Mouse (Mus musculus) heart, embryonic 10.5 days (tissue): Measurements from ENCODE around the gene Csmd2. TPM values are rescaled to one million over a fixed set of nuclear protein-coding genes. Genes with fewer than 3 reads are reported as not detected.

ENCODE experiments used
- DNase-seq: peaks from one replicate; pipeline ENCODE4 v3.0.0-alpha.2; 2017; ENCODE audit warnings: low spot score
- H3K27ac ChIP-seq: fragments of 300-500 bp; sonication (generic); 2 replicates; pipeline ENCODE4 v1.5.1; 2016; ENCODE audit warnings: mild to moderate bottlenecking
- H3K27me3 ChIP-seq: fragments of 300-500 bp; sonication (generic); 2 replicates; pipeline ENCODE4 v1.6.1; 2016; ENCODE audit warnings: mild to moderate bottlenecking; ENCODE audit not compliant: poor library complexity, insufficient read depth, severe bottlenecking
- H3K36me3 ChIP-seq: fragments of 300-500 bp; sonication (generic); 2 replicates; pipeline ENCODE4 v1.6.1; 2016; ENCODE audit warnings: mild to moderate bottlenecking, moderate library complexity
- H3K4me1 ChIP-seq: fragments of 300-500 bp; sonication (generic); 2 replicates; pipeline ENCODE4 v1.6.1; 2016; ENCODE audit warnings: mild to moderate bottlenecking
- H3K4me3 ChIP-seq: fragments of 300-500 bp; sonication (generic); 2 replicates; pipeline ENCODE4 v1.5.1; 2016; ENCODE audit warnings: mild to moderate bottlenecking, moderate library complexity
- H3K9me3 ChIP-seq: fragments of 300-500 bp; sonication (generic); 2 replicates; pipeline ENCODE4 v1.6.1; 2016; ENCODE audit warnings: mild to moderate bottlenecking, moderate library complexity
- WGBS: fragments of 180-500 bp; shearing (Covaris S2); methylation state at CpG from one replicate; pipeline ENCODE4 v1.1.7; 2016; 5-methylcytosine and 5-hydroxymethylcytosine counted together
- polyA plus RNA-seq: library from polyadenylated mRNA; unstranded; fragments of >200 nt; fragmentation: Nextera tagmentation; extraction: Ambion mirVana; gene quantifications from 2 replicates; pipeline ENCODE4 v1.2.1, GENCODE M21; 2016

Gene Csmd2
- polyA plus RNA-seq, 1 experiment from 2014 or later = 0.26 TPM

DNA sequence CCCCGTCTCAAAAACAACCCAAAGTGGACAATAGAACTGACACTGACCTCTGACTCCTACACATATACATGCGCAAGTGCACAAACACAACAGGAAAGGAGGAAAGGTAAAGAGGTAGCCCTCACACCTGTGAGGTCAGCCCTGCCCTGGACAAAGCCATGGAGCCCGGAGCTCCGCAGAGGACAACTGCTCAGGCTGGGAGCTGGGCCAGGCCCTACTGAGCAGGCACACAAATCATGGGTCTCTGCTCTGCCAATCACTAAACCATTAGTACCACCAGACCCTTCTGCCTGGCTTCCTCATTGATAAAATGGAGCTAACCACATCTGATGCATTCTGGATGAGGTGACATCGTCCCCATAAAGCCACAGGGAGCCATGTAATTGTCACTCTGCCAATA, 409.0 kb downstream of the Csmd2 start:
- H3K27me3 ChIP-seq = no peaks in the 10 kb centered on the region
- 88% methylated on average over 5 of the region's 5 CpGs for WGBS

DNA sequence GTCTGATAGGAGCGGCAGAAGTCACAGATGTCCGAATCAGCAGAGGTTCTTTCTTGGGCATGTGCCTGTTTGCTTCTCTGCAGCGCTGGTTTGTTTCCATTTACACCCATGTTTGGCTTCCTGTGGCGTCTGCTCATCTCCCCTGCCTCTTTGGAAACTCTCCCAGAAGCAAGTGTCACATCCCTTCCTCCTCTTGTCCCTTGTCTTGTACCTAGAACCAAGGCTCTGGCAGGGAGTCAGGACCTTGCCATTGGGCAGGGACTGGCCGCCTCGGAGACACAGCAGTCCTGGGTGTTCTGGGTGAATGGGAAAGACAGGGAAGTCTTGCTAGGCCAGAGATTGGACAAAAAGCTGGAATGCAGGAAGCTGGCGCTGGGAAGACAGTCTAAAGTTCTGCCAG, 410.1 kb downstream of the Csmd2 start:
- Histone ChIP-seq H3K27ac (no peak overlapping the region), H3K27me3 (no peaks in the 10 kb centered on the region), H3K4me1 (peaks cover 21% of the 10 kb centered on the region), H3K9me3 (no peaks in the 10 kb centered on the region), H3K36me3 (no peaks in the 10 kb centered on the region), H3K4me3 (no peak overlapping the region)
- WGBS = 55% methylated on average over 7 of the region's 7 CpGs
- no peak for DNase-seq

More for the DNA sequence above, 409.0 kb downstream of the Csmd2 start:
- DNase-seq = no peak
- Histone ChIP-seq H3K36me3 (no peaks in the 10 kb centered on the region), H3K9me3 (no peaks in the 10 kb centered on the region), H3K4me1 (peaks cover 29% of the 10 kb centered on the region), H3K27ac (no peak overlapping the region), H3K4me3 (no peak overlapping the region)

DNA sequence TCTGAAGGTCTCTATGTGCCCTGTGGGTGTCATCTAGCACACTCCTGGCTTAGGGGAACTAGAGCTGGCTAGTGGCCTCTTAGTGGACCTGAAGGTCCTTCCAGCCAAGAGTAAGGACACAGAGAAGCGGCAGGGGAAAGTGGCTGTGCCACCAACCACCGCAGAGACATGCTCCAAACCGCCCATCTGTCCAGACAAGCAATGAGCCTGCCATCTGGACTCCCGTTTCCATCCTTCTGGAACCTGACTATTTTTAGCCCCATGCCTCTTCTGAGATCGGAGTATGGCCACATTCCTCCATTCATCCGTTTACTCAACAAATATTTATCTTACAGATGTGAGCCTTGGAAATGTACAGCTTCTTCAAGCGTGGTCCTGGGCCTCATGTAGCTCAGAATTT, 411.3 kb downstream of the Csmd2 start:
- DNase-seq = no peak
- Histone ChIP-seq H3K27ac (no peak overlapping the region), H3K9me3 (no peaks in the 10 kb centered on the region), H3K27me3 (no peaks in the 10 kb centered on the region), H3K4me3 (no peak overlapping the region), H3K4me1 (peaks cover 21% of the 10 kb centered on the region), H3K36me3 (no peaks in the 10 kb centered on the region)
- 38% methylated on average over 7 of the region's 7 CpGs for WGBS

DNA sequence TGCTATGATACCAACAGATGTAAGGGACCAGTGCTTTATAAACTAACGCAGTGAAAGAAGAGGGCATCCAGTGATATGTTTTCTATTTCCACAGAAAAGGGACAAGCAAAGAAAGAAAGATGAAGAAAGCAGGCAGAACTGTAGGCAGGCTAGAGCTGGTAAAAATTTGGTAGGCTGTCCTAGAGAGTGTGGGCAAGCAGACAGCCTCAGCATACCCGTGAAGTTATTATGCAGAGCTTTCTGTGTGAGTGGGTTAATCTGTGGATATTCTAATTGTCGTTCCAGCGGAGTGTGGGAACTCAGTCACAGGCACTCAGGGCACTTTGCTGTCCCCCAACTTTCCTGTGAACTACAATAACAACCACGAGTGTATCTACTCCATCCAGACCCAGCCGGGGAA, 412.4 kb downstream of the Csmd2 start:
- no peaks in the 10 kb centered on the region for H3K27me3 ChIP-seq
- no peaks in the 10 kb centered on the region for H3K9me3 ChIP-seq
- H3K36me3 ChIP-seq = no peaks in the 10 kb centered on the region
- H3K4me3 ChIP-seq = no peak overlapping the region
- H3K4me1 ChIP-seq = peaks cover 21% of the 10 kb centered on the region
- H3K27ac ChIP-seq = no peak overlapping the region
- 81% methylated on average over 6 of the region's 6 CpGs for WGBS
- DNase-seq = no peak

DNA sequence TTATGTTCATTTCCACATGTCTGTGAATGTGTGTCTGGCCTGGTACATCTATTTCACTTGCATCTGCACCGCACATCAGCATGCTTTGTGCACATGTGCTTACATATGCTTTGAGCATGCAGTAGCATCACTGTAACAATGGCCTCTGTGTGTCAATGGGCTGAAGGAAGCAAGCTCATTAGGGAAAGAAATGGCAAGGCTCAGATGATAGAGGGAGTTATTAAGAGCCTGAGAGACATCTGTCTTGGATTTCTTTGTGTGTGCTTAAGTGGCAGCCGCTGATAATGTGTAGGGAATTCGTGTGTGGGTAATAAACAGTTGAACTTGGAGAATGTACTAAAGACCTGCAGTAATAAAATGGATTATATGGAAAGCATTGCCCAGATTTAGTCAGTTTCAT, 413.9 kb downstream of the Csmd2 start:
- peaks cover 21% of the 10 kb centered on the region for H3K4me1 ChIP-seq
- H3K36me3 ChIP-seq = no peaks in the 10 kb centered on the region
- no peak overlapping the region for H3K4me3 ChIP-seq
- no peaks in the 10 kb centered on the region for H3K9me3 ChIP-seq
- no peak overlapping the region for H3K27ac ChIP-seq
- 73% methylated on average over 3 of the region's 3 CpGs for WGBS
- H3K27me3 ChIP-seq = no peaks in the 10 kb centered on the region
- DNase-seq = no peak

DNA sequence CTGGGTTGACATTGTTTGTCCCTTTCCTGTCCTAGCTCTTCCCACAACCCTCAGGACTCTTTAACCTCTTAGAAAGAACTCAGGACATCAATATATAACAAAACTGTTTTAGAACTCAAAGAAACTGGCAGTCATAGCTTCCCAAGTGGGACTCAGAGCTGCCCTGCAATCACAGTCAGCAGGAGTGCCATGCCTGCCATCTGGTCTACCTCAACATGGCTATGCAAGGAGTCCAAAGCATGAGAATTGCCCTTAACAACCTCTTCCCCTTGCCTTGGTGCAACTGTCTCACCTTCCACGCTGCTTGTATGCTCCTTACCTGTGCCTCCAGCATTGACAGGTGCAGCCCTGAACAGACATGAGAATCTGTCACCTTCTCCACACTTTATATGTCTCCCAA, 415.0 kb downstream of the Csmd2 start:
- WGBS = 66% methylated on average over 1 of the region's 1 CpGs
- DNase-seq = no peak
- H3K4me1 ChIP-seq = peaks cover 16% of the 10 kb centered on the region
- no peak overlapping the region for H3K4me3 ChIP-seq
- no peaks in the 10 kb centered on the region for H3K27me3 ChIP-seq
- H3K9me3 ChIP-seq = no peaks in the 10 kb centered on the region
- no peaks in the 10 kb centered on the region for H3K36me3 ChIP-seq
- H3K27ac ChIP-seq = no peak overlapping the region

DNA sequence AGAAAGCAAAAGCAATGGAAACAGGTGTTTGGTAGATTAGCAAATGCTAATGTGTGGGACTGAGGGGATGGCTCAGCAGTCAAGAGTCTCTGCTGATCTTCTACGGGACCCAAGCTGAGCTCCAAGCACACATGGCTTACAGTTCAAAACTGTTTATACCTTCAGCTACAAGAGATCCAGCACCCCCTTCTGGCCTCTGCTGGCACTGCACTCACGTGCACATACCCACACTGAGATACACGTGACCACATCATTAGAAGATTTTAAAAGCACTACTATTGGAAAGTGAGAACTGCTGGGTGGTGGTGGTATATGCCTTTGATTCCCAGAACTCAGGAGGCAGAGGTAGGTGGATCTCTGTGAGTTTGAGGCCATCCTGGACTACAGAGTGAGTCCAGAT, 417.9 kb downstream of the Csmd2 start:
- no peaks in the 10 kb centered on the region for H3K9me3 ChIP-seq
- no peaks in the 10 kb centered on the region for H3K27me3 ChIP-seq
- H3K36me3 ChIP-seq = no peaks in the 10 kb centered on the region
- no peak overlapping the region for H3K27ac ChIP-seq
- 87% methylated on average over 3 of the region's 3 CpGs for WGBS
- DNase-seq = no peak
- H3K4me1 ChIP-seq = no peaks in the 10 kb centered on the region
- H3K4me3 ChIP-seq = no peak overlapping the region

DNA sequence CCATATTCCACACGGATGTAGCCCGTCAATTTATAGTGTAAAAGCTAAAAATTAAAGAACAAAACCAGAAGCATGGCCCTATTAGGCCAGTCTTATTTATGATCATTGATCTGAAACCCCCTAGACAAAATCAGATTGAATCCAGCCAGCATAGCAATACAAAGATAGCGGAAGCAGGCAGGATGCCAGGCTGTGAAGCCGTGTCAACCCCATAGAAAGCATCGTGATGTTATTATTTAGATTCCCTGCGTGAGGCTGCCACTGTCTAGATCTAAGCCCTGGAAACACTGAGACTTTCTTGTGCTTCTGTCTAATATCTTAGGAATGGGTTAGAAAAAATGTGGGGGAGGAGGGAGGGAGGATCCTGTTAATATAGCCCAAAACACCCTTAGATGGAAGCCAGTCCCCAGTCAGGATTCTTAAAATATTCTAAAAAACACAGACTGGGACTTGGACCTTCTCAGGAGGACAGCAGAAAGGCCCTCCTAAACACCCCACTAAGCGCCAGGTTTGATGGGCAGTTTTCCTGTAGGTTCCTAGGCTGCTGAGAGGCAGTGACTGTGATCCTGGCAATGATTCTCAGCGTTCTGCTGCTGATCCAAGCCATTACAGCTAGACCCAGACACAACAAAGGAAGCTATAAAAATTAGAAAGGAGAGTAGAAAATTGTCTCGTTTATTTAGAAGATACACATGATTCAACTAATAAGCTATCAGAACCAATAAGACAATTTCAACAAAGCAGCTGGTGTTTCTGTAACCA, 419.6 kb downstream of the Csmd2 start:
- 80% methylated on average over 9 of the region's 9 CpGs for WGBS
- Histone ChIP-seq H3K27me3 (no peaks in the 10 kb centered on the region), H3K36me3 (no peaks in the 10 kb centered on the region), H3K4me3 (no peak overlapping the region), H3K9me3 (no peaks in the 10 kb centered on the region), H3K4me1 (no peaks in the 10 kb centered on the region), H3K27ac (no peak overlapping the region)
- DNase-seq = no peak

DNA sequence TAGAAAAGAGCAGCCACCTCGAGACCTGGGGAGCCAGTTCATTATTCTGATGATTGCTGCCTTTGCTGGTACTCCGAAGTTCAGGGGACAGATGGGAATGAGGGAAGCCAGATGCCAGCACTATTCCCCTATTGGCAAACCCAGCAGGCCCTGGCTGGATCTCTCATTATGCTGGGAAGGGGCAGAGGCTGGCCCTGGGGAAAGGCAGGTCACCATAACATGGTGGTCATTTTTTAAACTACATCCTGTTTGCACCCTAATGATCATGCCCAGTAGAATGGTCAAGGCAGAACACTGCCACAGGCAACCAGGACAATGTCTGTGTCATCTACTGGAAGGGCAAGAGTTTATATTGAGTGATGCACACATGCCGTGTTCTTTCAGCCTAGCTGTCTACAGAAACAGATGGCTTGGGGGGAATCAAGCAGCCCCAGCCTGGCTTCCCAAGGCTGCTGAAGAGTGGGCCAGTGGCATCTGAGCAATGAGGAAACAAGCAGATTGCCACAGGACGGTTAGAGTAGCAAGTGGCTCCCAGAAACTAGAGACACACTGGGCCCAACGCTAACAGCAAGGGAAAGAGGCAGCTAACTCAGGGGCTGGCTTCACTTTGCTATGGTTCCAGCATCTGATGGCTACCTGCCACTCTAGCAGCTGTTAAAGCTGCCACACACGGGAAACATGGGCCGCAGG, 424.4 kb downstream of the Csmd2 start:
- no peak for DNase-seq
- 79% methylated on average over 7 of the region's 7 CpGs for WGBS
- H3K27me3 ChIP-seq = no peaks in the 10 kb centered on the region
- H3K27ac ChIP-seq = no peak overlapping the region
- H3K4me3 ChIP-seq = no peak overlapping the region
- H3K36me3 ChIP-seq = no peaks in the 10 kb centered on the region
- no peaks in the 10 kb centered on the region for H3K9me3 ChIP-seq
- H3K4me1 ChIP-seq = no peaks in the 10 kb centered on the region; the same call in 1 of the 2 replicates

DNA sequence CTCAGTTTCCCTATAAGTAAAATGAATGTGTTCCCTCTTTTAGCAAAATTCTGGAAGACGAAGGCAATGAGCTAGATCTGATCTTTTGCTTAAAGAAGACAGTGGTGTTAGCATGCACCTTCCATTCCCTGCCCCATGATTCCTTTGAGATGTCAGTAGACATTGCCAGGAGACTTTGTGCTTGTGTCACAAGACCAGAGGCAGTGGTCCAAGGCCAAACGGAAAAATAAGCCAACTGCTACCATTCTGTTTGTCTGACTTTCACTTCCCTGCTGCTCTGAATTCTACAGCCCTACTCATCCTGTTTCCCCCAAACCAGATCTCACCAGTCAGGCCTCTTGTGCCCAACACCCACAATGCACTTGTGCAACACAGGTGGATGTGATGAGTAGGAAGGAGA, 427.1 kb downstream of the Csmd2 start:
- no peak for DNase-seq
- Histone ChIP-seq H3K27ac (no peak overlapping the region), H3K27me3 (no peaks in the 10 kb centered on the region), H3K4me3 (no peak overlapping the region), H3K4me1 (no peaks in the 10 kb centered on the region; the same call in 1 of the 2 replicates), H3K9me3 (no peaks in the 10 kb centered on the region), H3K36me3 (no peaks in the 10 kb centered on the region)
- WGBS = 87% methylated on average over 2 of the region's 2 CpGs

DNA sequence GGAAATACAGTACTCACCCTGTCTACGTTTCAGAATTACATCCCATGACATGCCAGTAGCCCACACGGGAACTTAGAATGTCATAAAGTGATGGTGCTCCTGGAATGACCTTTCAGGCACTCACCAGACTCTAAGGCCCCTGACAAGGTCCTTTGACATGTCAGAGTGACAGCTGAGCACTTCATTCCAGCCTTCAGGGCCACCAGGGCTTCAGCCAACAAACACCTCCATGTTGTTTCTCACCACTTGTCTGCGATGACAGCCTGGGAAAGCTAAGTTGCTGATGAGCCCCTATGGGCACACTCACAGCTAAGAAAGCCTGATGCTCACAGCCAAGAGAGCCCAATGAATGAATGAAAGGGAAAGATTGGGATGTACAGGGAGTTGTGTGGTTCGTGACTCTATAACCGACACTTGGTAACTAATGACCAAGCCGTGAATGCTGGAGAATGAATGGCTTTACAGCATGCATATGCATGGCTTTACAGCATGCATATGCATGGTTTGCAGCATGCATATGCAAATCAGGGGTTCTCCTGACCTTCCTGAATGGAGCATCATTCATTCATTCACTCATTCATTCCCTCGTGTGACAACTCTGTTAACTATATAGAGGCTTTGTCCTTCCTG, 432.4 kb downstream of the Csmd2 start:
- DNase-seq = peak; percentile 79
- H3K4me1 ChIP-seq = peaks cover 10% of the 10 kb centered on the region
- H3K27ac ChIP-seq = no peak overlapping the region
- WGBS = 65% methylated on average over 7 of the region's 7 CpGs
- H3K27me3 ChIP-seq = no peaks in the 10 kb centered on the region
- H3K36me3 ChIP-seq = no peaks in the 10 kb centered on the region
- no peak overlapping the region for H3K4me3 ChIP-seq
- H3K9me3 ChIP-seq = no peaks in the 10 kb centered on the region

DNA sequence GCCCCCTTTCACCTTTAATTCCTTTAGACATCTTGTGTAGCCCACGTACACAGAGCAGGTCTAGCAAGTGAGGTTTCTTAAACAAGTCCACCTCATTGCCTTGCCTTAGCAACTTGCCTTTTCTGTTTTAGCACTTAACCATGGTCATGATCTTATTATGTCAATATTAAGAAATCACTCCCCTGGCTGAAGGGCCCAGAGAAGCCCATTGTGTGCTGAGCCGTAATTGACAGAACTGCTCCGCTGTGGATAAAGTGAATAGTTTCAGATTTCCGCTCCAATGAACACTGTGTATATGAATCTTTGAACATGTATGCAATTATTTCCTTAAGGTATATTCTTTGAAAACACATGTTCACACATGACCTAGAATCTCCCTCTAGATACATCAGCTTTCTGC, 434.8 kb downstream of the Csmd2 start:
- H3K4me3 ChIP-seq = no peak overlapping the region
- H3K9me3 ChIP-seq = no peaks in the 10 kb centered on the region
- peaks cover 10% of the 10 kb centered on the region for H3K4me1 ChIP-seq
- no peaks in the 10 kb centered on the region for H3K36me3 ChIP-seq
- WGBS = 90% methylated on average over 4 of the region's 4 CpGs
- no peak for DNase-seq
- no peaks in the 10 kb centered on the region for H3K27me3 ChIP-seq
- H3K27ac ChIP-seq = no peak overlapping the region

DNA sequence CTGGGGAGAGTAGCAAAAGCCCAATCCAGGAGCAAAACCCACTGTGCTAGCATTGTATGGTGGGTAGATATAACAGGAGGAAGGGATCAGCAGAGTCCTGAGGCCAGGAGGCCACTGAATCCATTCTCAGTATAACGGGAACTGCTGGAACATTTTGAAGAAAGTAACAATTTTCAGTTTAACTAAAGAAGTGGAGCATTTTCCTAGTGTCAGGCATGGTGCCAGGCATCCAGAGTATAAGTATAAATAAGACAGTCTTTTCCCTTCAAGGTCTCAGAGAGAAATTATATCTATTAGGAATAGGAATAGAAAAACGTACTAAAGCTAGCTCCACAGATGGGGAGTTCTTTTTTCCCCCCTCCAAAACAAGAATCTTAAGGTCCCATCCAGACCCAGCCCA, 437.7 kb downstream of the Csmd2 start:
- peaks cover 21% of the 10 kb centered on the region for H3K4me1 ChIP-seq
- no peak overlapping the region for H3K27ac ChIP-seq
- no peak for DNase-seq
- H3K4me3 ChIP-seq = no peak overlapping the region
- 78% methylated on average over 2 of the region's 2 CpGs for WGBS
- H3K27me3 ChIP-seq = no peaks in the 10 kb centered on the region
- H3K9me3 ChIP-seq = no peaks in the 10 kb centered on the region
- no peaks in the 10 kb centered on the region for H3K36me3 ChIP-seq
